Mouse (Mus musculus): Measurements from ENCODE around the gene Art1. TPM values are rescaled to one million over a fixed set of nuclear protein-coding genes. Genes with fewer than 3 reads are reported as not detected.

Gene Art1
- total and polyA plus RNA-seq, 3 experiments = 0.20 to 0.67 (median 0.21) TPM

DNA sequence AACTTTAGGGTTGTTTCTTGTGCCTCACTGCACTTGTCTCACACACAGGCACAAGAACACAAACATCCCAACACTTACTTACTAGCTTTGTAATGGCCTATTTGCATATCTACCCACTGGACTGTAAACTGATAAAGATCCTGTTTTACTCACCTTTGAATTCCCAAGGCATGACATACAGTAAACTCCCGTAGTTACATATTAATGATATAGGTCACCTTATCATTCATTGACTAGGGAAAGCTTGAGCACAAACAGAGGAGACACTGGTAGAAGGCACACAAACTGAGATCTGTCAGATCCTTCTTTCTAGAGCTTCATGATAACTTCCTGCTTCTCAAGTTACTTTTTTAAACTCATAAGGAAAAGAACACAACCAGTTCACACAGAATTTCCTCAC, 39.3 kb upstream of the Art1 start:
- dilution Hi-C loops (cut with MboI; ENCODE audit: extremely low pct_ligation_motif_present, extremely low pct_unique_long_range_greater_than_20kb, low sequenced_read_pairs) (no loop called here), in situ Hi-C loops (cut with MboI; ENCODE audit: low pct_ligation_motif_present, low pct_unique_long_range_greater_than_20kb, low sequenced_read_pairs) (loop anchor here (10.0 kb wide), 1 partner anchor 397 kb away; the partner anchor contains the start of gene Clpb)

DNA sequence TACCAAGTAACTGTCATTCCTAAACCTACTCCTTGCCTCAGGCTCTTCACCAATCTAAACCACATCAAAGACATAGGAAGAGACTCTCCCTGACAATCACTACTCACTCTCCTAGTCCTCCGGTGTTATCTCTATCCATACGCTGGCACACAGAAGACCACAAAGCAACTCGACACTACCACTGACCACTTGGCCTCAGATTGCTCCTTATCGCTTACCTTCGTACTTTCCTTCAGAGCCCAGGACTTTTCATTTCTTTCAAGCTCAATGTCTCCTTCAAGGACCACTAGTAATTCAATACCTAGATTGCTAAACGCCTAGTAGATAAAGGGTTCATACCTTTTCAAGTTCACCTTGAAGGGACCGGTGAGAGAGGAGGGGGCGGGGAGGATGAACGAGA, 37.7 kb upstream of the Art1 start:
- Histone ChIP-seq H3K4me1 (ENCODE audit: control insufficient read depth in 1 of 2, insufficient read depth in 2 of 2) (peaks cover 9 to 49% of the 10 kb centered on the region in 2 experiments), H3K9me3 (replicated peaks; ENCODE audit: low read length) (no peaks in the 10 kb centered on the region), H3K4me3 (replicated peaks in 1 of 3; ENCODE audit: low read depth in 2 of 3, low read length in 2 of 3, poor library complexity in 1 of 3) (peak overlapping the region; percentile 72 to 93 (median 81)), H3K27ac (ENCODE audit: insufficient read depth, low read depth) (no peak overlapping the region), H3K36me3 (replicated peaks in 1 of 2; ENCODE audit: control insufficient read depth in 1 of 2, insufficient read depth in 1 of 2, low read length in 1 of 2) (peaks cover 5 to 19% of the 10 kb centered on the region in 2 experiments), H3K79me2 (replicated peaks; ENCODE audit: control insufficient read depth, extremely low read depth, insufficient read depth, poor library complexity, severe bottlenecking) (peaks cover 55% of the 10 kb centered on the region), H3K27me3 (replicated peaks) (no peaks in the 10 kb centered on the region), H3K9ac (ENCODE audit: insufficient read depth, low read depth) (peak overlapping the region; percentile 80), H3K4me2 (ENCODE audit: insufficient read depth, low read depth, poor library complexity, severe bottlenecking) (peak overlapping the region; percentile 97)
- no peak for TF ChIP-seq ETS1 (conservative IDR thresholded peaks at IDR 0.05; ENCODE audit: low read depth, low read length)
- no peak for TF ChIP-seq PAX5 (IDR thresholded peaks at IDR 0.05; ENCODE audit: low read length)
- TF ChIP-seq EP300 (IDR thresholded peaks at IDR 0.05; ENCODE audit: low read length) = no peak
- TF ChIP-seq CHD1 (IDR thresholded peaks at IDR 0.05; ENCODE audit: low read depth, low read length) = no peak
- TF ChIP-seq JUN (IDR thresholded peaks at IDR 0.05; ENCODE audit: insufficient read depth, low read depth, low read length) = no peak
- TF ChIP-seq ZNF384 (IDR thresholded peaks at IDR 0.05; ENCODE audit: low read depth, low read length) = no peak
- dilution Hi-C loops (cut with MboI; ENCODE audit: extremely low pct_ligation_motif_present, extremely low pct_unique_long_range_greater_than_20kb, low sequenced_read_pairs) (no loop called here), in situ Hi-C loops (cut with MboI; ENCODE audit: low pct_ligation_motif_present, low pct_unique_long_range_greater_than_20kb, low sequenced_read_pairs) (loop anchor here (10.0 kb wide), 1 partner anchor 399 kb away; the partner anchor contains the start of gene Clpb)
- no peak for DNase-seq (ENCODE audit: extremely low read depth)

More for the DNA sequence above, 39.3 kb upstream of the Art1 start:
- TF ChIP-seq RAD21 (IDR thresholded peaks at IDR 0.05; ENCODE audit: low read depth, low read length) (no peak), RCOR1 (conservative IDR thresholded peaks at IDR 0.05; ENCODE audit: low read depth, low read length) (no peak), KAT2A (IDR thresholded peaks at IDR 0.05; ENCODE audit: insufficient replicate concordance, low read length) (no peak), ELF1 (IDR thresholded peaks at IDR 0.05; ENCODE audit: low read depth, low read length) (no peak), BHLHE40 (IDR thresholded peaks at IDR 0.05; ENCODE audit: low read depth, low read length) (no peak), ZMIZ1 (IDR thresholded peaks at IDR 0.05; ENCODE audit: low read depth, low read length) (no peak), JUND (conservative IDR thresholded peaks at IDR 0.05; ENCODE audit: low read depth, low read length) (no peak), IRF4 (IDR thresholded peaks at IDR 0.05; ENCODE audit: low read depth, low read length) (no peak), ZNF384 (IDR thresholded peaks at IDR 0.05; ENCODE audit: low read depth, low read length) (no peak), POLR2A (IDR thresholded peaks at IDR 0.05; ENCODE audit: low read depth, low read length) (no peak), GABPA (IDR thresholded peaks at IDR 0.05; ENCODE audit: insufficient replicate concordance, low read depth, low read length) (no peak), SMC3 (IDR thresholded peaks at IDR 0.05; ENCODE audit: low read depth, low read length) (no peak), EP300 (IDR thresholded peaks at IDR 0.05; ENCODE audit: low read length) (no peak), PAX5 (IDR thresholded peaks at IDR 0.05; ENCODE audit: low read length) (no peak), MXI1 (IDR thresholded peaks at IDR 0.05; ENCODE audit: low read depth, low read length) (no peak), MAZ (IDR thresholded peaks at IDR 0.05; ENCODE audit: low read depth, low read length) (no peak), USF1 (IDR thresholded peaks at IDR 0.05; ENCODE audit: low read depth, low read length) (no peak)
- Histone ChIP-seq H3K4me1 (ENCODE audit: control insufficient read depth in 1 of 2, insufficient read depth in 2 of 2) (peaks cover 9 to 40% of the 10 kb centered on the region in 2 experiments), H3K79me2 (replicated peaks; ENCODE audit: control insufficient read depth, extremely low read depth, insufficient read depth, poor library complexity, severe bottlenecking) (peaks cover 52% of the 10 kb centered on the region), H3K27me3 (replicated peaks) (no peaks in the 10 kb centered on the region), H3K4me2 (ENCODE audit: insufficient read depth, low read depth, poor library complexity, severe bottlenecking) (no peak overlapping the region), H3K9me3 (replicated peaks; ENCODE audit: low read length) (no peaks in the 10 kb centered on the region), H3K36me3 (replicated peaks in 1 of 2; ENCODE audit: control insufficient read depth in 1 of 2, insufficient read depth in 1 of 2, low read length in 1 of 2) (peaks cover 5 to 27% of the 10 kb centered on the region in 2 experiments), H3K27ac (ENCODE audit: insufficient read depth, low read depth) (no peak overlapping the region), H3K4me3 (replicated peaks in 1 of 3; ENCODE audit: low read depth in 2 of 3, low read length in 2 of 3, poor library complexity in 1 of 3) (no peak overlapping the region), H3K9ac (ENCODE audit: insufficient read depth, low read depth) (no peak overlapping the region)
- DNase-seq (ENCODE audit: extremely low read depth) = no peak
